21 mouse cellular contexts compared by ENCODE assay signal in the genomic region with DNA sequence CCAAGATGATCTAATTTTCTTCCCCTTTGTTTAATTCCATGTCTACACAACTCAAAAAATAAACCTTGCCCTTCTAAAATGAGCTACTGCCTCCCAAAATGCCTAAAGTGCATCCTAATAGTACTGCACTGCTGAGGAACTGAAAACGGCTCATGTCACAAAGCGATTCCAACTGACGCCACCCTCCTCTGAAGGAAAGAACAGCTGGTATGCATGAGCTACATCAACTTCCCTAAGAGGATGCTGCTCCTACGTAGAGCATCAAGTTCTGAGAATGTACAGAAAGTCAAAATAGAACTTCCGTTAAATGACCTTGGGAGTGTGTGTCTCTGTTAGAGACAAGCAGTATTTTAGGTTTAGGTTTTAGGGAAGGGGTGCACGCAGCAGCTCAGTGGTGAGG.
"Had no signal": no experiment of that assay in that cellular context is flagged by ENCODE, and none has a peak within 500 bp of the region (broad histone marks: within the 10 kb centered on the region; RNA-seq: fewer than 3 reads in every experiment).

No protein-coding gene starts in this region.

- H3K9ac ChIP-seq: lung, embryonic 15.5 days; midbrain, embryonic 12.5 days; neural tube, embryonic 13.5 days; neural tube, embryonic 15.5 days had no signal

- ATAC-seq: lung, postnatal 0 days; midbrain, embryonic 16.5 days had no signal

- H3K4me3 ChIP-seq: lung, embryonic 15.5 days; midbrain, embryonic 10.5 days; midbrain, embryonic 12.5 days; myocyte; neural tube, embryonic 13.5 days; neural tube, embryonic 15.5 days had no signal

- H3K4me2 ChIP-seq: lung, embryonic 15.5 days; midbrain, embryonic 12.5 days; neural tube, embryonic 13.5 days; neural tube, embryonic 15.5 days had no signal

- H3K4me1 ChIP-seq: midbrain, embryonic 10.5 days; midbrain, embryonic 12.5 days had no signal

- H3K27ac ChIP-seq: lung, embryonic 15.5 days; macrophage; midbrain, embryonic 10.5 days; midbrain, embryonic 12.5 days; neural tube, embryonic 13.5 days; neural tube, embryonic 15.5 days had no signal

- H3K9me3 ChIP-seq: lung, embryonic 15.5 days; midbrain, embryonic 10.5 days; midbrain, embryonic 12.5 days; neural tube, embryonic 13.5 days; neural tube, embryonic 15.5 days had no signal

- H3K27me3 ChIP-seq: lung, embryonic 15.5 days; midbrain, embryonic 12.5 days; neural tube, embryonic 13.5 days; neural tube, embryonic 15.5 days had no signal

- DNase-seq: lung, adult 2 months; lung, postnatal 14 days; lung, postnatal 36 days; midbrain, embryonic 14.5 days; retina, postnatal 1 day; right cerebral cortex, adult 18-20 months; right cerebral cortex, postnatal 25 days; right cerebral cortex, postnatal 4 days; spleen, adult 18-20 months; thymus, adult 18-20 months; thymus, postnatal 14 days; thymus, postnatal 36 days had no signal
